Mouse (Mus musculus) heart, postnatal 0 days (tissue): Measurements from ENCODE around the gene Btbd11. TPM values are rescaled to one million over a fixed set of nuclear protein-coding genes. Genes with fewer than 3 reads are reported as not detected.

Experiments
- ATAC-seq: fragments of 200-750 bp; cut with Nextera tagmentation; 2 replicates; pipeline ENCODE4 v1.8.0; 2017; ENCODE audit warnings: low read depth, moderate number of reproducible peaks, moderate library complexity; ENCODE audit not compliant: insufficient read depth
- DNase-seq: peaks from one replicate; pipeline ENCODE4 v3.0.0-alpha.2; 2016; ENCODE audit warnings: low spot score
- H3K27ac ChIP-seq: fragments of 300-500 bp; sonication (generic); 2 replicates; pipeline ENCODE4 v1.5.1; 2014; ENCODE audit warnings: low read depth, mild to moderate bottlenecking
- H3K27me3 ChIP-seq: fragments of 300-500 bp; sonication (generic); 2 replicates; pipeline ENCODE4 v1.6.1; 2014; ENCODE audit warnings: low read length, mixed read lengths; ENCODE audit not compliant: control insufficient read depth, insufficient read depth
- H3K36me3 ChIP-seq: fragments of 300-500 bp; sonication (generic); replicated peaks from 2 replicates; pipeline ENCODE4 v1.6.1; 2014; ENCODE audit warnings: low read length, mixed read lengths; ENCODE audit not compliant: control insufficient read depth, insufficient read depth
- H3K4me1 ChIP-seq: fragments of 300-500 bp; sonication (generic); 2 replicates; pipeline ENCODE4 v1.6.1; 2014; ENCODE audit warnings: antibody characterized with exemption; ENCODE audit not compliant: control insufficient read depth, insufficient read depth
- H3K4me2 ChIP-seq: fragments of 300-500 bp; sonication (generic); 2 replicates; pipeline ENCODE4 v1.6.1; 2014; ENCODE audit warnings: low read depth, mild to moderate bottlenecking, low read length, moderate library complexity
- H3K4me3 ChIP-seq: fragments of 300-500 bp; sonication (generic); 2 replicates; pipeline ENCODE4 v1.5.1; 2014; ENCODE audit warnings: low read depth, low read length
- H3K9ac ChIP-seq: fragments of 300-500 bp; sonication (generic); replicated peaks from 2 replicates; pipeline ENCODE4 v1.6.1; 2014; ENCODE audit warnings: low read depth, low read length, mixed read lengths
- H3K9me3 ChIP-seq: fragments of 300-500 bp; sonication (generic); replicated peaks from 2 replicates; pipeline ENCODE4 v1.6.1; 2016; ENCODE audit warnings: low read length; ENCODE audit not compliant: control insufficient read depth
- CTCF ChIP-seq: IDR thresholded peaks from 2 replicates; pipeline ENCODE4 v1.5.1; 2016; ENCODE audit warnings: antibody characterized with exemption, control low read depth, low read depth
- EP300 ChIP-seq: IDR thresholded peaks from 2 replicates; pipeline ENCODE4 v1.6.1; 2016; ENCODE audit warnings: antibody characterized with exemption, low read depth
- WGBS: fragments of 180-500 bp; shearing (Covaris S2); extraction: QIAGEN DNeasy Blood & Tissue Kit; methylation state at CpG from one replicate; pipeline ENCODE4 v1.1.7; 2014; 5-methylcytosine and 5-hydroxymethylcytosine counted together
- polyA plus RNA-seq: library from polyadenylated mRNA; unstranded; fragments of >200 nt; fragmentation: Nextera tagmentation; extraction: Ambion mirVana; gene quantifications from 2 replicates; pipeline ENCODE4 v1.2.1, GENCODE M21; 2015
- total RNA-seq: library from RNA; depleted of rRNA; stranded (reverse); fragments of >200 nt; gene quantifications from 2 replicates; pipeline ENCODE4 v1.2.3, GENCODE M21; 2014; ENCODE audit warnings: low replicate concordance

Btbd11 gene
- total and polyA plus RNA-seq, 2 experiments from 2014 or later: 0.20 to 0.50 TPM

DNA sequence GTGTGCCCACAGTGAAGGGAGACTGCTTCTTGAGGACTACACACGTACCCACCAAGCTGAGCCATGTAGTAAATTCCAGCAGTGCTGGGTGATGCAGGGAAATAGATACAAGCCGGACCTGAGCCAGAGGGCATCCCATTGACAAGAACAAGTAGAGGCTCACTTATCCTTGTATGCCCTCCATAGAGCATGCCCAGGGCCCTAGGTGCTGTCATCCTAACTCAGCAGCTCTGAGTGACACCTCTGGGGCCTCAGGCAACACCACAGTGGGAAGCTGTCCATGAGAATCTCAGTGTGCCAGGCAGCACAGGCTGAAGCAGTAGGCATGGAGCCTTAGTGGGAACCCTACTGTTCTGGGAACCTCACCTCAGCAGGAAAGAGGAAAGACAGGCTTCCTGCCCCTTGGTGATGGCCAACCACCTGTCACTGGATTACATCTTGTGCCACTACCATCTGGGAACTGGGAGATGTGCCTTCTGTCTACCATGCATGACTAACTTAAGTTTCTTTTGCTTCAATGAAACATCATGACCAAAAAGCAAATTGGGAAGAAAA lies 66.7 kb downstream of the Btbd11 start:
- Histone ChIP-seq H3K9ac (no peak overlapping the region), H3K4me3 (no peak overlapping the region), H3K27ac (no peak overlapping the region), H3K36me3 (no peaks in the 10 kb centered on the region), H3K4me1 (no peaks in the 10 kb centered on the region), H3K9me3 (no peaks in the 10 kb centered on the region), H3K4me2 (no peak overlapping the region), H3K27me3 (no peaks in the 10 kb centered on the region; the same call in 1 of the 2 replicates)
- TF ChIP-seq CTCF (no peak), EP300 (no peak)
- ATAC-seq: no peak
- DNase-seq: no peak
- 73% methylated on average over 2 of the region's 2 CpGs for WGBS

DNA sequence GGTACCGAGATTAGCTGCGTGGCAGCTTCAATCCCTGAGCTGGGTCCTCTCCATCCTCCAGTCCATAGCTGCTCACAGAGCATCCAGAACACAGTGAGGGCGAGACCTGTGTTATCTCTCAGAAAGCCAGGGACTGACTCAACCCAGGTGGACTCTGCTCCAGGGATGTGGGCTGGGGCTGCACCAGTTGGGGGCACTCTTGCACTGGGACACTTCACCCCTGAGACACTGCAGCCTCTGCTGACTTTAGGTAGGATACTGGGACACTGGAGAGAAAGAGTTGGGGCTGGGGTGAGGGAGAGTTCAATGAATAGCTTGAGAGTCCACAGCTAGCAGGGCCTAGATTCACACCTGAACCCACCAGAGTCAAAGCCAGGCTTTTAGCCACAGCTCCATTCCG lies 69.4 kb downstream of the Btbd11 start:
- H3K4me1 ChIP-seq: no peaks in the 10 kb centered on the region
- WGBS: 60% methylated on average over 4 of the region's 4 CpGs

DNA sequence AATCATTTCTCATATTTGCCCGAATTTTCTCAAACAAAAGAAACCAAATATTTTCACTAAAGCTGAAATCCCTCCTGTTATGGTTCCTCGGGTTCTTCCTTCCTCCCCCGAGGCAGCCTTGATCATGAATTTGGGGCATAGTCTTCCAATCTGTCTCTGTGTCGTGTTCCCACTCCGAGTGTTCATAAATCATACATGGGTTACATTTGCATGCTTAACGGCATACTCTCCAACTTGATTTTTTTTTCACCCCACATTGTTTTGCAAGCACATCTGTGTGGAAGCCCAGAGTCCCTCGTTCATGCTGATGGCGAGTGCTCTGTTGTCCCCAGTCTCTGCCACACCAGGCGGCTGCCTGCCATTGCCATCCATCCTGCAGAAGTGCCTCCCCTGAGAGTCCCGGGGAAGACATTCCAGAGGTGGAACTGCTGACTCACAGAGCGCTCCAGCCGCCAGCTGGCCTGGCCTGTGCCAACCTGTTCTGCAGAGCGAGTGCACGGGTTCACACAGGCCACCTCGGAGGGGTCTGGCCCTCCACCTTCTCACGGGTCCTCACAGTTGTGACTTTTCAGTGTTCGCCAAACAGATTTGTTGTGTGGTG lies 72.2 kb downstream of the Btbd11 start:
- Histone ChIP-seq H3K9ac (no peak overlapping the region), H3K9me3 (no peaks in the 10 kb centered on the region), H3K27ac (no peak overlapping the region), H3K4me2 (no peak overlapping the region), H3K4me1 (no peaks in the 10 kb centered on the region), H3K27me3 (no peaks in the 10 kb centered on the region; the same call in 1 of the 2 replicates), H3K36me3 (no peaks in the 10 kb centered on the region), H3K4me3 (no peak overlapping the region)
- peak; percentile 53; the same call in 1 of the 2 replicates for ATAC-seq
- no peak for DNase-seq
- TF ChIP-seq CTCF (no peak), EP300 (no peak)
- WGBS: 38% methylated on average over 17 of the region's 17 CpGs

More for the DNA sequence above, 69.4 kb downstream of the Btbd11 start:
- H3K9ac ChIP-seq: no peak overlapping the region
- no peak overlapping the region for H3K4me3 ChIP-seq
- no peak for DNase-seq
- H3K4me2 ChIP-seq: no peak overlapping the region
- H3K9me3 ChIP-seq: no peaks in the 10 kb centered on the region
- TF ChIP-seq EP300 (no peak), CTCF (no peak)
- H3K36me3 ChIP-seq: no peaks in the 10 kb centered on the region
- no peak for ATAC-seq
- H3K27ac ChIP-seq: no peak overlapping the region
- no peaks in the 10 kb centered on the region; the same call in 1 of the 2 replicates for H3K27me3 ChIP-seq

DNA sequence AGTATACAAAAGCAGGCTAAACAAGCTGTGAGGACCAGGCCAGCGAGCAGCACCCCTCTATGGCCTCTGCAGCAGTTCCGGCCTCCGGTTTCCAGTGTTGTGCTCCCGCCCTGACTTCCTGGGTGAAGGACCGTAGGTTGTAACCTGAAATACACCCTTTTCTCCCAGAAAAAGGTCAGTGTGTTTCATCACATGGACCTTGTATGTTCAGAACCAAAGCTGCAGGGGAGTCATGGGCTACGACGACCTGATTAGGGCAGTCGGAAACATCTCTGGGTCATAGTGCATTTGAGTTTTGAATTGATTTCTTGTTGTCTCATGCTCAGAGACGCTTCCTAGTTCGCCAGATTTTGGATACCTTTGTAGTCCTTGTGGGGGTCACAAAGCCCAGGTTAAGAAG lies 74.1 kb downstream of the Btbd11 start:
- H3K4me1 ChIP-seq: no peaks in the 10 kb centered on the region
- no peak overlapping the region for H3K4me3 ChIP-seq
- no peaks in the 10 kb centered on the region; the same call in 1 of the 2 replicates for H3K27me3 ChIP-seq
- no peak overlapping the region for H3K27ac ChIP-seq
- no peak overlapping the region for H3K4me2 ChIP-seq
- TF ChIP-seq CTCF: no peak
- TF ChIP-seq EP300: no peak
- no peak for ATAC-seq
- DNase-seq: no peak
- 86% methylated on average over 10 of the region's 10 CpGs for WGBS
- no peaks in the 10 kb centered on the region for H3K9me3 ChIP-seq
- H3K36me3 ChIP-seq: no peaks in the 10 kb centered on the region
- no peak overlapping the region for H3K9ac ChIP-seq

DNA sequence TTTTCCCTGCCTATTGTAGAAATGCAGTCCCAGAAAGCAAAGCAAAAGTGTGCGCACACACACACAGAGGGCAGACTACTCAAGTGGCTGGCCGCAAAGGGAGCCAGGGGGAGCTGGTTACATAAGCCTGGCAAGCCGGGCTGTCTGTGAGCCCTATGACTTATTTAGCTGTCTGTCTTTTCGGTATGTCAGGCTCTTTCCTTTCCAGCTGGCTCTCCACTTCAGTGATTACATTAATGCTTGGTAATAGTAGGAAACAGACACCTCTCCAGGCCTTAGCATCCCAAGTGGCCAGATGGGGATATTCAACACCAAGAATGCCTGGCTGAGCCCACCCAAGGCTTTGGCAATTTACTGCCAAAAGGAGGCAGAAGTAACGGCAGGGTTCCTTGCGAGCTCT lies 77.5 kb downstream of the Btbd11 start:
- Histone ChIP-seq H3K4me2 (no peak overlapping the region), H3K9me3 (no peaks in the 10 kb centered on the region), H3K4me3 (no peak overlapping the region), H3K27me3 (no peaks in the 10 kb centered on the region), H3K9ac (no peak overlapping the region), H3K27ac (no peak overlapping the region), H3K36me3 (no peaks in the 10 kb centered on the region), H3K4me1 (no peaks in the 10 kb centered on the region)
- 47% methylated on average over 6 of the region's 6 CpGs for WGBS
- DNase-seq: no peak
- no peak for ATAC-seq
- TF ChIP-seq CTCF (no peak), EP300 (no peak)
